Mouse (Mus musculus): ENCODE measurements around the gene Mmp2. TPM values are rescaled to one million over a fixed set of nuclear protein-coding genes. Genes with fewer than 3 reads are reported as not detected.
A peak's percentile ranks its signal among the peaks of the same experiment; 100 is the strongest.

The Mmp2 gene
- polyA plus RNA-seq, 1 experiment from 2014 or later: 22.6 TPM

GRCm38 (mm10) chr8:92847299-92847698, 20.2 kb downstream of the Mmp2 start:
- Histone ChIP-seq H3K4me3 (no peak overlapping the region), H3K36me3 (no peaks in the 10 kb centered on the region), H3K4me1 (peaks cover 5% of the 10 kb centered on the region; the same call in 1 of the 2 replicates), H3K4me2 (peak overlapping the region; percentile 18; the same call in 1 of the 2 replicates), H3K27ac (peak overlapping the region; percentile 32; the same call in 1 of the 2 replicates), H3K27me3 (replicated peaks) (no peaks in the 10 kb centered on the region), H3K9me3 (replicated peaks) (no peaks in the 10 kb centered on the region), H3K9ac (no peak overlapping the region)
- 18% methylated on average over 9 of the region's 9 CpGs for WGBS (ENCODE audit: insufficient replicate concordance)
- ATAC-seq: no peak

- Histone ChIP-seq H3K9ac (no peak overlapping the region), H3K9me3 (replicated peaks) (no peaks in the 10 kb centered on the region), H3K4me2 (no peak overlapping the region), H3K27me3 (replicated peaks) (peaks cover 11% of the 10 kb centered on the region), H3K4me1 (peaks cover 5% of the 10 kb centered on the region; the same call in 1 of the 2 replicates), H3K36me3 (no peaks in the 10 kb centered on the region), H3K27ac (no peak overlapping the region), H3K4me3 (no peak overlapping the region)
- no peak for ATAC-seq
- 49% methylated on average over 6 of the region's 6 CpGs for WGBS (ENCODE audit: insufficient replicate concordance)
These were observed 22.2 kb downstream of the Mmp2 start for GRCm38 (mm10) chr8:92849261-92849660.

GRCm38 (mm10) chr8:92850239-92850638, 23.1 kb downstream of the Mmp2 start:
- no peak overlapping the region for H3K27ac ChIP-seq
- peaks cover 9% of the 10 kb centered on the region; the same call in 1 of the 2 replicates for H3K4me1 ChIP-seq
- peaks cover 21% of the 10 kb centered on the region for H3K27me3 ChIP-seq (replicated peaks)
- ATAC-seq: no peak
- H3K36me3 ChIP-seq: no peaks in the 10 kb centered on the region
- no peaks in the 10 kb centered on the region for H3K9me3 ChIP-seq (replicated peaks)
- 67% methylated on average over 4 of the region's 4 CpGs for WGBS (ENCODE audit: insufficient replicate concordance)
- H3K4me2 ChIP-seq: no peak overlapping the region
- no peak overlapping the region for H3K4me3 ChIP-seq
- no peak overlapping the region for H3K9ac ChIP-seq

GRCm38 (mm10) chr8:92851381-92851780, 24.3 kb downstream of the Mmp2 start:
- Histone ChIP-seq H3K36me3 (no peaks in the 10 kb centered on the region), H3K27ac (no peak overlapping the region), H3K4me2 (no peak overlapping the region), H3K4me3 (no peak overlapping the region), H3K27me3 (replicated peaks) (peaks cover 32% of the 10 kb centered on the region), H3K9ac (no peak overlapping the region), H3K9me3 (replicated peaks) (no peaks in the 10 kb centered on the region), H3K4me1 (peaks cover 18% of the 10 kb centered on the region; the same call in 1 of the 2 replicates)
- WGBS (ENCODE audit: insufficient replicate concordance): 78% methylated on average over 3 of the region's 3 CpGs
- ATAC-seq: no peak

GRCm38 (mm10) chr8:92853188-92853983, 26.3 kb downstream of the Mmp2 start:
- H3K27ac ChIP-seq: no peak overlapping the region

GRCm38 (mm10) chr8:92854673-92855072, 27.6 kb downstream of the Mmp2 start:
- H3K9ac ChIP-seq: no peak overlapping the region
- peaks cover 13% of the 10 kb centered on the region; the same call in 1 of the 2 replicates for H3K4me1 ChIP-seq
- no peak overlapping the region for H3K4me3 ChIP-seq
- no peaks in the 10 kb centered on the region for H3K36me3 ChIP-seq
- WGBS (ENCODE audit: insufficient replicate concordance): 54% methylated on average over 3 of the region's 3 CpGs
- H3K27me3 ChIP-seq (replicated peaks): peaks cover 35% of the 10 kb centered on the region
- peak overlapping the region; percentile 75 for H3K4me2 ChIP-seq
- H3K9me3 ChIP-seq (replicated peaks): no peaks in the 10 kb centered on the region
- no peak for ATAC-seq
- H3K27ac ChIP-seq: no peak overlapping the region

More at GRCm38 (mm10) chr8:92853188-92853983, 26.3 kb downstream of the Mmp2 start:
- no peaks in the 10 kb centered on the region for H3K9me3 ChIP-seq (replicated peaks)
- peaks cover 13% of the 10 kb centered on the region; the same call in 1 of the 2 replicates for H3K4me1 ChIP-seq
- no peak overlapping the region for H3K4me2 ChIP-seq
- no peaks in the 10 kb centered on the region for H3K36me3 ChIP-seq
- H3K4me3 ChIP-seq: no peak overlapping the region
- H3K9ac ChIP-seq: no peak overlapping the region
- WGBS (ENCODE audit: insufficient replicate concordance): 38% methylated on average over 18 of the region's 18 CpGs
- no peak for ATAC-seq
- H3K27me3 ChIP-seq (replicated peaks): peaks cover 35% of the 10 kb centered on the region

- 6% methylated on average over 50 of the region's 50 CpGs for WGBS (ENCODE audit: insufficient replicate concordance)
- H3K4me3 ChIP-seq: peak within 1 kb of the TSS; percentile 58
- peak within 1 kb of the TSS; percentile 50; the same call in 1 of the 2 replicates for H3K9ac ChIP-seq
- H3K4me2 ChIP-seq: peak within 1 kb of the TSS; percentile 75
- no peaks in the 10 kb centered on the region for H3K36me3 ChIP-seq
- peaks cover 35% of the 10 kb centered on the region for H3K27me3 ChIP-seq (replicated peaks)
- peaks cover 13% of the 10 kb centered on the region; the same call in 1 of the 2 replicates for H3K4me1 ChIP-seq
- H3K27ac ChIP-seq: no peak within 1 kb of the TSS
- H3K9me3 ChIP-seq (replicated peaks): no peaks in the 10 kb centered on the region
- peak; percentile 62 for ATAC-seq
These were observed 28.2 kb downstream of the Mmp2 start, which contains the start of gene Lpcat2 for GRCm38 (mm10) chr8:92855171-92855894. Lpcat2 (plus strand) TSS chr8:92855339.

- Histone ChIP-seq H3K4me3 (no peak overlapping the region; the same call in 1 of the 2 replicates), H3K9ac (no peak overlapping the region), H3K27ac (no peak overlapping the region), H3K27me3 (replicated peaks) (peaks cover 35% of the 10 kb centered on the region), H3K9me3 (replicated peaks) (no peaks in the 10 kb centered on the region), H3K4me2 (peak overlapping the region; percentile 75; the same call in 1 of the 2 replicates), H3K4me1 (peaks cover 13% of the 10 kb centered on the region; the same call in 1 of the 2 replicates), H3K36me3 (no peaks in the 10 kb centered on the region)
- ATAC-seq: no peak
- WGBS (ENCODE audit: insufficient replicate concordance): 21% methylated on average over 7 of the region's 7 CpGs
These were observed 29.3 kb downstream of the Mmp2 start for GRCm38 (mm10) chr8:92856273-92856986.

- Histone ChIP-seq H3K36me3 (no peaks in the 10 kb centered on the region), H3K27me3 (replicated peaks) (peaks cover 30% of the 10 kb centered on the region), H3K4me3 (no peak overlapping the region), H3K9me3 (replicated peaks) (no peaks in the 10 kb centered on the region), H3K27ac (no peak overlapping the region), H3K4me2 (no peak overlapping the region), H3K9ac (no peak overlapping the region), H3K4me1 (peaks cover 13% of the 10 kb centered on the region; the same call in 1 of the 2 replicates)
- no peak for ATAC-seq
- WGBS (ENCODE audit: insufficient replicate concordance): 72% methylated on average over 14 of the region's 14 CpGs
These were observed 31.5 kb downstream of the Mmp2 start for GRCm38 (mm10) chr8:92858475-92859182.

- Histone ChIP-seq H3K9me3 (replicated peaks) (no peaks in the 10 kb centered on the region), H3K4me3 (no peak overlapping the region), H3K27me3 (replicated peaks) (no peaks in the 10 kb centered on the region), H3K36me3 (no peaks in the 10 kb centered on the region), H3K27ac (no peak overlapping the region), H3K4me2 (no peak overlapping the region), H3K9ac (no peak overlapping the region), H3K4me1 (no peaks in the 10 kb centered on the region)
- ATAC-seq: no peak
- 79% methylated on average over 1 of the region's 1 CpGs for WGBS (ENCODE audit: insufficient replicate concordance)
These were observed 34.9 kb downstream of the Mmp2 start for GRCm38 (mm10) chr8:92861977-92862376.

- ATAC-seq: no peak
- 75% methylated on average over 7 of the region's 7 CpGs for WGBS (ENCODE audit: insufficient replicate concordance)
These were observed 43.2 kb downstream of the Mmp2 start for GRCm38 (mm10) chr8:92870281-92870680.

More at GRCm38 (mm10) chr8:92870281-92870680, 43.2 kb downstream of the Mmp2 start:
- H3K9me3 ChIP-seq (replicated peaks): no peaks in the 10 kb centered on the region
- H3K4me2 ChIP-seq: no peak overlapping the region
- H3K36me3 ChIP-seq: no peaks in the 10 kb centered on the region
- H3K9ac ChIP-seq: no peak overlapping the region
- no peaks in the 10 kb centered on the region for H3K27me3 ChIP-seq (replicated peaks)
- no peak overlapping the region for H3K27ac ChIP-seq
- H3K4me3 ChIP-seq: no peak overlapping the region
- H3K4me1 ChIP-seq: no peaks in the 10 kb centered on the region

All from liver, embryonic 12.5 days (tissue).